9 mouse cellular contexts compared by ENCODE assay signal in genomic region chr11:115490441-115491355, GRCm38 (mm10). TPM values are rescaled to one million over a fixed set of nuclear protein-coding genes. Genes with fewer than 3 reads are reported as not detected.
DNase-seq lines count a peak whose midpoint lies in the region; ATAC-seq and TF ChIP-seq lines count a peak whose summit lies in the region.
"Had no signal": no experiment of that assay in that cellular context is flagged by ENCODE, and none has a peak within 500 bp of the region (broad histone marks: within the 10 kb centered on the region; RNA-seq: fewer than 3 reads in every experiment).

No protein-coding gene starts in this region.

- peaks cover 19% of the 10 kb centered on the region for H3K36me3 ChIP-seq in forebrain, postnatal 0 days (ENCODE audit: insufficient read depth)
- peaks cover 15% of the 10 kb centered on the region; the same call in 1 of the 2 replicates for H3K36me3 ChIP-seq in macrophage (ENCODE audit: inconsistent target)

- no peak for TF ChIP-seq CTCF in layer of hippocampus, adult 2 months (conservative IDR thresholded peaks at IDR 0.05)
- no peak for TF ChIP-seq CTCF in forebrain, postnatal 0 days (IDR thresholded peaks at IDR 0.05; ENCODE audit: low read depth)

- ATAC-seq in forebrain, postnatal 0 days, result peak; percentile 3; the same call in 1 of the 2 replicates

- H3K27ac ChIP-seq in layer of hippocampus, adult 2 months, result peak overlapping the region; percentile 90
- H3K27ac ChIP-seq in forebrain, postnatal 0 days (ENCODE audit: low read depth, low read length), result peak overlapping the region; percentile 15; the same call in 1 of the 2 replicates
- H3K27ac ChIP-seq in macrophage, result peak overlapping the region; percentile 55

- no peaks in the 10 kb centered on the region for H3K4me1 ChIP-seq in forebrain, postnatal 0 days (ENCODE audit: insufficient read depth)

- H3K4me2 ChIP-seq in forebrain, postnatal 0 days (ENCODE audit: low read depth), result peak overlapping the region; percentile 69

- no peak for DNase-seq in layer of hippocampus, adult 2 months (ENCODE audit: low spot score in 2 of 2)
- DNase-seq in layer of hippocampus, postnatal 25 days (ENCODE audit: extremely low spot score in 1 of 2, low spot score in 1 of 2), result no peak
- peak; percentile 49 for DNase-seq in adrenal gland, postnatal 14 days
- no peak for DNase-seq in forebrain, postnatal 0 days
- no peak for DNase-seq in frontal cortex, postnatal 10 days (ENCODE audit: low spot score in 2 of 2)
- no peak for DNase-seq in cerebellum, adult 9-10 months
- DNase-seq in ovary, postnatal 14 days (ENCODE audit: low spot score), result no peak

- H3K79me2 ChIP-seq in macrophage (ENCODE audit: inconsistent target), result peaks cover 56% of the 10 kb centered on the region

- H3K4me3 ChIP-seq in layer of hippocampus, adult 2 months, result peak overlapping the region; percentile 62
- H3K4me3 ChIP-seq in forebrain, postnatal 0 days (ENCODE audit: low read depth, low read length), result peak overlapping the region; percentile 71
- H3K4me3 ChIP-seq in macrophage (ENCODE audit: inconsistent target), result peak overlapping the region; percentile 57

- H3K27me3 ChIP-seq in forebrain, postnatal 0 days (ENCODE audit: insufficient read depth, low read length), result no peaks in the 10 kb centered on the region

- 21% methylated on average over 25 of the region's 25 CpGs for WGBS in forebrain, postnatal 0 days
- 56% methylated on average over 25 of the region's 25 CpGs for WGBS in macrophage (ENCODE audit: missing documents)

- peak overlapping the region; percentile 76 for H3K9ac ChIP-seq in forebrain, postnatal 0 days

- no peaks in the 10 kb centered on the region for H3K9me3 ChIP-seq in forebrain, postnatal 0 days (ENCODE audit: low read length)

RNA-seq across cellular contexts. Expression of gene Nt5c, which starts 1.0 kb away (rescaled TPM):
- 10 to 100 TPM; 64.3 to 65.5 TPM for total RNA-seq in layer of hippocampus, adult 2 months (2021)
- total RNA-seq in layer of hippocampus, postnatal 25 days (2021), result 10 to 100 TPM; 68.8 to 70.4 TPM
- total RNA-seq in adrenal gland, postnatal 14 days (2021), result 73.8 and 89.8 TPM in 2 replicates
- 59.6 and 84.6 TPM in 2 replicates for total RNA-seq in forebrain, postnatal 0 days (2014; rRNA removed)
- polyA plus RNA-seq in forebrain, postnatal 0 days (2015; fragmentation: Nextera tagmentation; extraction: Ambion mirVana), result 136 and 143 TPM in 2 replicates
- 10 to 100 TPM in 25 of 26 experiments, 1 to 10 TPM in 1; 9.6 to 84.8 (median 39.6) TPM for total RNA-seq in macrophage (2018; cell fraction: chromatin; rRNA removed)
- total RNA-seq in macrophage (2018; cell fraction: cytosol; rRNA removed), result 10 to 100 TPM; 55.5 to 84.1 (median 74.9) TPM
- 10 to 100 TPM; 17.9 to 67.4 (median 43.0) TPM for total RNA-seq in macrophage (2018; cell fraction: nucleus; rRNA removed)
- polyA plus RNA-seq in macrophage (2018), result 54.5 to 73.7 TPM (median 60.1 TPM) in 3 replicates

RNA-seq across cellular contexts. Expression of gene Armc7, which starts 15.2 kb away (rescaled TPM):
- 10 to 100 TPM; 10.4 to 10.9 TPM for total RNA-seq in layer of hippocampus, adult 2 months (2021)
- total RNA-seq in layer of hippocampus, postnatal 25 days (2021), result 10 to 100 TPM in 1 of 2 experiments, 1 to 10 TPM in 1; 9.3 to 10.3 TPM
- total RNA-seq in adrenal gland, postnatal 14 days (2021), result 6.9 and 9.1 TPM in 2 replicates
- total RNA-seq in forebrain, postnatal 0 days (2014; rRNA removed), result 11.2 and 14.2 TPM in 2 replicates
- polyA plus RNA-seq in forebrain, postnatal 0 days (2015; fragmentation: Nextera tagmentation; extraction: Ambion mirVana), result 8.5 and 11.2 TPM in 2 replicates
- 10 to 100 TPM in 25 of 26 experiments, 1 to 10 TPM in 1; 7.2 to 61.1 (median 32.3) TPM for total RNA-seq in macrophage (2018; cell fraction: chromatin; rRNA removed)
- total RNA-seq in macrophage (2018; cell fraction: cytosol; rRNA removed), result 10 to 100 TPM in 23 of 26 experiments, 1 to 10 TPM in 3; 8.6 to 29.6 (median 20.3) TPM
- 10 to 100 TPM in 23 of 26 experiments, 1 to 10 TPM in 3; 7.9 to 46.7 (median 21.8) TPM for total RNA-seq in macrophage (2018; cell fraction: nucleus; rRNA removed)
- 21.4 to 26.8 TPM (median 22.9 TPM) in 3 replicates for polyA plus RNA-seq in macrophage (2018)

RNA-seq across cellular contexts. Expression of gene Jpt1, which starts 23.5 kb away (rescaled TPM):
- total RNA-seq in layer of hippocampus, adult 2 months (2021), result 100 to 1,000 TPM; 140 to 142 TPM
- total RNA-seq in layer of hippocampus, postnatal 25 days (2021), result 100 to 1,000 TPM; 134 to 165 TPM
- total RNA-seq in adrenal gland, postnatal 14 days (2021), result 99.8 and 101 TPM in 2 replicates
- 1,009 and 1,140 TPM in 2 replicates for total RNA-seq in forebrain, postnatal 0 days (2014; rRNA removed)
- polyA plus RNA-seq in forebrain, postnatal 0 days (2015; fragmentation: Nextera tagmentation; extraction: Ambion mirVana), result 1,672 and 1,955 TPM in 2 replicates
- 100 to 1,000 TPM in 2 of 26 experiments, 10 to 100 TPM in 24; 14.6 to 172 (median 57.7) TPM for total RNA-seq in macrophage (2018; cell fraction: chromatin; rRNA removed)
- 100 to 1,000 TPM; 121 to 188 (median 157) TPM for total RNA-seq in macrophage (2018; cell fraction: cytosol; rRNA removed)
- total RNA-seq in macrophage (2018; cell fraction: nucleus; rRNA removed), result 100 to 1,000 TPM in 8 of 26 experiments, 10 to 100 TPM in 18; 38.4 to 219 (median 80.8) TPM
- 68.8 to 166 TPM (median 152 TPM) in 3 replicates for polyA plus RNA-seq in macrophage (2018)

RNA-seq across cellular contexts. Expression of gene Slc16a5, which starts 28.4 kb away (rescaled TPM):
- not detected for total RNA-seq in layer of hippocampus, adult 2 months (2021)
- not detected for total RNA-seq in layer of hippocampus, postnatal 25 days (2021)
- total RNA-seq in adrenal gland, postnatal 14 days (2021), result 1.2 and 1.3 TPM in 2 replicates
- total RNA-seq in forebrain, postnatal 0 days (2014; rRNA removed), result not detected in 2 replicates
- polyA plus RNA-seq in forebrain, postnatal 0 days (2015; fragmentation: Nextera tagmentation; extraction: Ambion mirVana), result 0.06 and 0.07 TPM in 2 replicates
- total RNA-seq in macrophage (2018; cell fraction: chromatin; rRNA removed), result not detected
- total RNA-seq in macrophage (2018; cell fraction: cytosol; rRNA removed), result not detected
- total RNA-seq in macrophage (2018; cell fraction: nucleus; rRNA removed), result not detected
- not detected in 3 replicates for polyA plus RNA-seq in macrophage (2018)
- polyA plus RNA-seq: brain, embryonic 14.5 days had no signal

RNA-seq across cellular contexts. Expression of gene Sumo2, which starts 45.4 kb away (rescaled TPM):
- total RNA-seq in layer of hippocampus, adult 2 months (2021), result 100 to 1,000 TPM; 318 to 328 TPM
- 100 to 1,000 TPM; 329 to 353 TPM for total RNA-seq in layer of hippocampus, postnatal 25 days (2021)
- 262 and 272 TPM in 2 replicates for total RNA-seq in adrenal gland, postnatal 14 days (2021)
- 795 and 821 TPM in 2 replicates for total RNA-seq in forebrain, postnatal 0 days (2014; rRNA removed)
- polyA plus RNA-seq in forebrain, postnatal 0 days (2015; fragmentation: Nextera tagmentation; extraction: Ambion mirVana), result 1,185 and 1,251 TPM in 2 replicates
- 10 to 100 TPM; 20.6 to 96.6 (median 61.5) TPM for total RNA-seq in macrophage (2018; cell fraction: chromatin; rRNA removed)
- 100 to 1,000 TPM; 179 to 277 (median 220) TPM for total RNA-seq in macrophage (2018; cell fraction: cytosol; rRNA removed)
- total RNA-seq in macrophage (2018; cell fraction: nucleus; rRNA removed), result 100 to 1,000 TPM in 5 of 26 experiments, 10 to 100 TPM in 21; 40.2 to 124 (median 69.1) TPM
- polyA plus RNA-seq in macrophage (2018), result 229 to 319 TPM (median 316 TPM) in 3 replicates

Comparison
In these comparisons a context has a peak if more than half of its experiments do, and no peak if none do; other contexts are left out.
1. H3K27ac ChIP-seq: peak in every context shown above with its lines; median percentile 90 in layer of hippocampus, adult 2 months; 55 in macrophage; 15 in forebrain, postnatal 0 days.